15 mouse cellular contexts compared by ENCODE assay signal in the genomic region with DNA sequence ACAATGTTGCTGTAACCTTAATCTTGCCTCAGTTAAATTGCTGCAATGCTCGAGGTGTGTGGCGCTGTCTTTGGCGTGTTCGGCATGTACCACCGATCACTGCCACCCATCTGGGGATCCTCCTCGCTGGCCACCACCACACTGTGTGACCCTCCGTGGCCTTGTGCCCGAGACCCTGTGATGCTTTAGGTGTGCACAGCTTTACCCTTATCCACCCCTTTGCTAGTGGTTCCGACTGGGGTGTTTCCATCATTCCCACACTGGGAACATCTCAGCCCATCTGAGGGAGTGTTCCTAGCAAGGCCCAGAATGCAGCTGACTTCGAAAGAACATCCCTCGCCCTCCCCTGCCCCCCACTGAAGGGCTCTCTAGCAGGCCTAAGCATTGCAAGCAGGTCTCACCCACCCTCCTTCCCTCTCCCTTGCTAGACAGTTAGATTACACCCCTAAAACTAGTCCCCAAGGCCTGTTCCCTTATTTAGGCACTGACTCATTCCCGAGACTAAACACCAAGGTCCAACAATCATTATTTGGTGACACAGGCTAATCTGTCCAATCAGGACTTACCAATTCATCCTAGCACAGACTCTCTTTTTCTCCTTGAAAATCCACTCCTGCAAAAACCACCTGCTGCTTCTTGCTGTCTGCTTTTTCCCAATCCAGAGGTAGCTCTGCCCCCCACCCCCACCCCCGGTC. TPM values are rescaled to one million over a fixed set of nuclear protein-coding genes. Genes with fewer than 3 reads are reported as not detected.
A peak's percentile ranks its signal among the peaks of the same experiment; 100 is the strongest.
DNase-seq lines count a peak whose midpoint lies in the region; ATAC-seq lines count a peak whose summit lies in the region.
"Had no signal": no experiment of that assay in that cellular context is flagged by ENCODE, and none has a peak within 500 bp of the region (broad histone marks: within the 10 kb centered on the region; RNA-seq: fewer than 3 reads in every experiment).

No protein-coding gene starts in this region.

- WGBS in heart, embryonic 14.5 days, result 77% methylated on average over 13 of the region's 13 CpGs
- 85% methylated on average over 13 of the region's 13 CpGs for WGBS in midbrain, embryonic 11.5 days
- 84% methylated on average over 13 of the region's 13 CpGs for WGBS in midbrain, embryonic 15.5 days
- WGBS in intestine, embryonic 15.5 days, result 79% methylated on average over 13 of the region's 13 CpGs
- 84% methylated on average over 13 of the region's 13 CpGs for WGBS in stomach, embryonic 15.5 days

- H3K9ac ChIP-seq in heart, embryonic 14.5 days (ENCODE audit: low read length), result peak overlapping the region; percentile 36; the same call in 1 of the 2 replicates
- no peak overlapping the region for H3K9ac ChIP-seq in midbrain, embryonic 11.5 days (ENCODE audit: low read length)
- H3K9ac ChIP-seq in midbrain, embryonic 15.5 days, result no peak overlapping the region
- no peak overlapping the region for H3K9ac ChIP-seq in intestine, embryonic 15.5 days
- H3K9ac ChIP-seq in stomach, embryonic 15.5 days, result no peak overlapping the region
- H3K9ac ChIP-seq: kidney, embryonic 15.5 days; lung, embryonic 14.5 days; midbrain, embryonic 12.5 days had no signal

- H3K4me2 ChIP-seq in heart, embryonic 14.5 days (ENCODE audit: low read length), result no peak overlapping the region
- H3K4me2 ChIP-seq in midbrain, embryonic 11.5 days, result no peak overlapping the region
- no peak overlapping the region for H3K4me2 ChIP-seq in midbrain, embryonic 15.5 days
- H3K4me2 ChIP-seq in intestine, embryonic 15.5 days (replicated peaks), result no peak overlapping the region
- no peak overlapping the region for H3K4me2 ChIP-seq in stomach, embryonic 15.5 days
- H3K4me2 ChIP-seq: kidney, embryonic 15.5 days; limb, embryonic 13.5 days; midbrain, embryonic 12.5 days had no signal

- intact Hi-C loops in heart, postnatal 36 days (cut with DNase I), result no loop called here

- H3K36me3 ChIP-seq in heart, embryonic 14.5 days (ENCODE audit: control insufficient read depth, insufficient read depth, low read length), result peaks cover 15% of the 10 kb centered on the region; the same call in 1 of the 2 replicates
- no peaks in the 10 kb centered on the region for H3K36me3 ChIP-seq in midbrain, embryonic 11.5 days (ENCODE audit: control insufficient read depth, insufficient read depth, low read length)
- H3K36me3 ChIP-seq in midbrain, embryonic 15.5 days (replicated peaks), result peaks cover 6% of the 10 kb centered on the region; the same call in 1 of the 2 replicates
- H3K36me3 ChIP-seq in intestine, embryonic 15.5 days, result no peaks in the 10 kb centered on the region
- no peaks in the 10 kb centered on the region for H3K36me3 ChIP-seq in stomach, embryonic 15.5 days

- no peak overlapping the region for H3K4me3 ChIP-seq in heart, embryonic 14.5 days (ENCODE audit: control insufficient read depth in 1 of 2, insufficient read depth in 1 of 2, low read depth in 1 of 2, low read length in 2 of 2)
- no peak overlapping the region for H3K4me3 ChIP-seq in midbrain, embryonic 11.5 days (ENCODE audit: low read depth, low read length)
- H3K4me3 ChIP-seq in midbrain, embryonic 15.5 days, result no peak overlapping the region
- no peak overlapping the region for H3K4me3 ChIP-seq in intestine, embryonic 15.5 days (replicated peaks)
- no peak overlapping the region for H3K4me3 ChIP-seq in stomach, embryonic 15.5 days (replicated peaks)
- H3K4me3 ChIP-seq: kidney, embryonic 15.5 days; limb, embryonic 13.5 days; midbrain, embryonic 12.5 days had no signal

- peaks cover 51 to 74% of the 10 kb centered on the region in 2 experiments for H3K4me1 ChIP-seq in heart, embryonic 14.5 days (ENCODE audit: control insufficient read depth in 2 of 2, insufficient read depth in 2 of 2, low read length in 2 of 2)
- peaks cover 5% of the 10 kb centered on the region; the same call in 1 of the 2 replicates for H3K4me1 ChIP-seq in midbrain, embryonic 11.5 days (ENCODE audit: control insufficient read depth, insufficient read depth, low read length)
- 0 out of 2 replicates have a peak, but pooled peaks cover 5% of the 10 kb centered on the region for H3K4me1 ChIP-seq in midbrain, embryonic 15.5 days
- H3K4me1 ChIP-seq in intestine, embryonic 15.5 days (replicated peaks), result peaks cover 59% of the 10 kb centered on the region
- H3K4me1 ChIP-seq in stomach, embryonic 15.5 days, result peaks cover 56% of the 10 kb centered on the region

- H3K27me3 ChIP-seq in heart, embryonic 14.5 days (ENCODE audit: control insufficient read depth, insufficient read depth, low read length), result no peaks in the 10 kb centered on the region
- H3K27me3 ChIP-seq in midbrain, embryonic 11.5 days (ENCODE audit: control insufficient read depth, insufficient read depth, low read length), result no peaks in the 10 kb centered on the region
- no peaks in the 10 kb centered on the region for H3K27me3 ChIP-seq in midbrain, embryonic 15.5 days (replicated peaks)
- H3K27me3 ChIP-seq in intestine, embryonic 15.5 days (replicated peaks), result no peaks in the 10 kb centered on the region
- H3K27me3 ChIP-seq in stomach, embryonic 15.5 days (replicated peaks), result no peaks in the 10 kb centered on the region
- H3K27me3 ChIP-seq: CH12.LX; kidney, embryonic 15.5 days; limb, embryonic 13.5 days; midbrain, embryonic 12.5 days had no signal

- no peaks in the 10 kb centered on the region for H3K9me3 ChIP-seq in heart, embryonic 14.5 days (ENCODE audit: control insufficient read depth, low read length)
- no peaks in the 10 kb centered on the region for H3K9me3 ChIP-seq in midbrain, embryonic 11.5 days (ENCODE audit: control insufficient read depth, low read length)
- no peaks in the 10 kb centered on the region for H3K9me3 ChIP-seq in midbrain, embryonic 15.5 days
- H3K9me3 ChIP-seq in intestine, embryonic 15.5 days, result no peaks in the 10 kb centered on the region
- no peaks in the 10 kb centered on the region for H3K9me3 ChIP-seq in stomach, embryonic 15.5 days
- H3K9me3 ChIP-seq: kidney, embryonic 15.5 days; limb, embryonic 13.5 days; midbrain, embryonic 12.5 days had no signal

- no peak for ATAC-seq in heart, embryonic 14.5 days (ENCODE audit: insufficient number of reproducible peaks, insufficient read depth, low FRiP score, low read depth)
- ATAC-seq in midbrain, embryonic 11.5 days (ENCODE audit: low FRiP score), result no peak
- no peak for ATAC-seq in midbrain, embryonic 15.5 days (replicated peaks)
- ATAC-seq in intestine, embryonic 15.5 days, result no peak
- no peak for ATAC-seq in stomach, embryonic 15.5 days (ENCODE audit: insufficient read depth, low FRiP score, low read depth)
- ATAC-seq: forebrain, embryonic 14.5 days had no signal

- H3K27ac ChIP-seq in heart, embryonic 14.5 days (replicated peaks in 1 of 2; ENCODE audit: control insufficient read depth in 1 of 2, insufficient read depth in 1 of 2, low read depth in 2 of 2, low read length in 2 of 2), result peak overlapping the region in 1 of 2 experiments; percentile 70; a peak in 2 of 4 replicates
- no peak overlapping the region for H3K27ac ChIP-seq in midbrain, embryonic 11.5 days (ENCODE audit: low read depth, low read length)
- H3K27ac ChIP-seq in midbrain, embryonic 15.5 days, result no peak overlapping the region
- 0 out of 2 replicates have a peak overlapping the region, but pooled peaks have one; percentile 48 for H3K27ac ChIP-seq in intestine, embryonic 15.5 days
- peak overlapping the region; percentile 80; the same call in 1 of the 2 replicates for H3K27ac ChIP-seq in stomach, embryonic 15.5 days
- H3K27ac ChIP-seq: hindbrain, postnatal 0 days; limb, embryonic 13.5 days; midbrain, embryonic 12.5 days had no signal

- DNase-seq in heart, postnatal 36 days, result no peak
- DNase-seq in midbrain, embryonic 11.5 days (ENCODE audit: low spot score, missing footprints), result peak; percentile 75
- no peak for DNase-seq in right cerebral cortex, postnatal 25 days
- DNase-seq: thymus, postnatal 25 days had no signal

RNA-seq across cellular contexts. Expression of a gene that starts 14.1 kb away (rescaled TPM):
- 71.2 and 76.6 TPM in 2 replicates for polyA plus RNA-seq in heart, embryonic 14.5 days (2014; fragmentation: Nextera tagmentation; extraction: Ambion mirVana)
- total RNA-seq in heart, postnatal 36 days (2021), result 10 to 100 TPM; 58.7 to 79.0 TPM
- polyA plus RNA-seq in midbrain, embryonic 11.5 days (2014; fragmentation: Nextera tagmentation; extraction: Ambion mirVana), result 76.3 and 77.0 TPM in 2 replicates
- 85.6 and 86.2 TPM in 2 replicates for polyA plus RNA-seq in midbrain, embryonic 15.5 days (2015; fragmentation: Nextera tagmentation; extraction: Ambion mirVana)
- 85.5 and 95.1 TPM in 2 replicates for polyA plus RNA-seq in intestine, embryonic 15.5 days (2015; fragmentation: Nextera tagmentation; extraction: Ambion mirVana)
- 107 and 108 TPM in 2 replicates for polyA plus RNA-seq in stomach, embryonic 15.5 days (2015; fragmentation: Nextera tagmentation; extraction: Ambion mirVana)

Comparison
In these comparisons a context has a peak if more than half of its experiments do, and no peak if none do; other contexts are left out.
1. H3K27ac ChIP-seq: peak in intestine, embryonic 15.5 days (single experiment) and stomach, embryonic 15.5 days (single experiment); none in midbrain, embryonic 11.5 days (single experiment) and midbrain, embryonic 15.5 days (single experiment).